Mouse (Mus musculus) liver, adult 2 months (tissue): ENCODE measurements around the gene Nrbp1. TPM values are rescaled to one million over a fixed set of nuclear protein-coding genes. Genes with fewer than 3 reads are reported as not detected.

Experiments
- DNase-seq: peaks from one replicate; pipeline ENCODE4 v3.0.0-alpha.2; 2011; ENCODE audit warnings: low read depth, low spot score; ENCODE audit errors: extremely low read depth
- H3K27ac ChIP-seq: fragments of 200-500 bp; replicated peaks from 2 replicates; pipeline ENCODE4 v1.5.1; 2012; ENCODE audit warnings: low read depth, mild to moderate bottlenecking, control low read depth, inconsistent platforms, low read length; ENCODE audit not compliant: insufficient read depth
- H3K27me3 ChIP-seq: fragments of 200-500 bp; 2 replicates; pipeline ENCODE4 v1.6.1; 2012; ENCODE audit warnings: mild to moderate bottlenecking, moderate library complexity, low read length, inconsistent platforms; ENCODE audit not compliant: control insufficient read depth, insufficient read depth
- H3K36me3 ChIP-seq: fragments of 200-500 bp; 2 replicates; pipeline ENCODE4 v1.6.1; 2012; ENCODE audit warnings: low read length, inconsistent platforms; ENCODE audit not compliant: control insufficient read depth, insufficient read depth
- H3K4me1 ChIP-seq: fragments of 200-500 bp; 2 replicates; pipeline ENCODE4 v1.6.1; 2011; ENCODE audit warnings: low read length; ENCODE audit not compliant: control insufficient read depth, insufficient read depth
- H3K4me3 ChIP-seq: fragments of 200-500 bp; 2 replicates; pipeline ENCODE4 v1.5.1; 2011; ENCODE audit warnings: low read depth, mild to moderate bottlenecking, control low read depth, low read length, moderate library complexity; ENCODE audit not compliant: insufficient read depth
- H3K79me2 ChIP-seq: fragments of 200-500 bp; 2 replicates; pipeline ENCODE4 v1.6.1; 2012; ENCODE audit warnings: inconsistent platforms, mild to moderate bottlenecking, low read length, moderate library complexity; ENCODE audit not compliant: control insufficient read depth, insufficient read depth
- H3K9ac ChIP-seq: fragments of 200-500 bp; 2 replicates; pipeline ENCODE4 v1.6.1; 2012; ENCODE audit warnings: low read depth, mild to moderate bottlenecking, control low read depth, inconsistent platforms, low read length
- CTCF ChIP-seq: fragments of 200-500 bp; IDR thresholded peaks from 2 replicates; pipeline ENCODE4 v1.5.1; 2011; ENCODE audit warnings: low read depth, low read length, control low read depth
- POLR2A ChIP-seq: fragments of 200-500 bp; IDR thresholded peaks from 2 replicates; pipeline ENCODE4 v1.6.1; 2011; ENCODE audit warnings: low read length, control low read depth; ENCODE audit not compliant: insufficient read depth; ENCODE audit errors: extremely low read depth
- WGBS: fragments of 180-500 bp; shearing (Covaris S2); methylation state at CpG from one replicate; pipeline ENCODE4 v1.1.7; 2018; 5-methylcytosine and 5-hydroxymethylcytosine counted together
- polyA plus RNA-seq: library from polyadenylated mRNA; depleted of rRNA; stranded (reverse); fragments of >200 nt; gene quantifications from 2 replicates; pipeline ENCODE4 v1.2.3, GENCODE M21; 2012
- total RNA-seq: library from RNA; depleted of rRNA; stranded (reverse); fragments of >200 nt; gene quantifications from 2 replicates; pipeline ENCODE4 v1.2.3, GENCODE M21; 2014

Gene Nrbp1
- total and polyA plus RNA-seq, 2 experiments = 51.5 to 112 TPM

DNA sequence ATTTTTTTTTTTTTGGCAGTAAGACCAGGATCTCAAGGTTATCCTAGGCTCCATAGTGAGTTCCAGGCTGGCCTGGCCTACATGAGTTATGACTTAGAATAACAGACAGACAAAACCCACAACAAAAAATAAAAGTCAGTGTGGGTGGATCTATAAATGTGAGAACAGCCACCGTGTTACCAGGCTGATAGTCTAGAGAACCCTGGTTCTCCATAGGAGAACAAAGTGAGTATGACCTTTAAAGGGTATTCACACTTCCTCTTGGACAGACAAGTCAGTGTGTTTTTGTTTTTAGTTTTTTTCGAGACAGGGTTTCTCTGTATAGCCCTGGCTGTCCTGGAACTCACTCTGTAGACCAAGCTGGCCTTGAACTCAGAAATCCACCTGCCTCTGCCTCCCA lies 15.3 kb downstream of the Nrbp1 start:
- Histone ChIP-seq H3K4me3 (no peak overlapping the region), H3K9ac (no peak overlapping the region), H3K4me1 (peaks cover 2% of the 10 kb centered on the region), H3K36me3 (peaks cover 1% of the 10 kb centered on the region; the same call in 1 of the 2 replicates), H3K79me2 (no peaks in the 10 kb centered on the region), H3K27ac (no peak overlapping the region), H3K27me3 (no peaks in the 10 kb centered on the region)
- TF ChIP-seq POLR2A (no peak), CTCF (no peak)
- WGBS = 68% methylated on average over 2 of the region's 2 CpGs
- DNase-seq = no peak

DNA sequence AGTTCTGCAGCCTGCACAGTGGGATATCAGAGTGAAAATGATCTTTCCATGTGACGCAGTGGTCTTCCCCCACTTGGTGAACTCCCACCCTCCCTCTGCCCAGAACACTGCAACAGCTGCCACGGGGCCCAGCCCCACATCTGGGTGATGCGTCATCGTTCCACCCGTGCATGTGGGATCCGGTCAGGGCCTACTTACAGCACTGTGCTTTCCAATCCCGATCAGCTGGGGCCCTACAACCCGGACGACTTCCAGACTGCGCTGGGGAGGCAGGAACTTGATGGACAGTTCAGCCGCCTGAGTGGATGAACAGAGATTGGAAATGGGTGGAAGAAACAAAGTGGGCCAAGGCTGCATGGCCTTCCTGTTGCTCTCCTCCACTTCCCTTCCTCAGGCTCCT lies 17.0 kb downstream of the Nrbp1 start:
- H3K36me3 ChIP-seq = peaks cover under 1% of the 10 kb centered on the region; the same call in 1 of the 2 replicates
- WGBS = 85% methylated on average over 11 of the region's 11 CpGs
- TF ChIP-seq CTCF (no peak), POLR2A (no peak)

DNA sequence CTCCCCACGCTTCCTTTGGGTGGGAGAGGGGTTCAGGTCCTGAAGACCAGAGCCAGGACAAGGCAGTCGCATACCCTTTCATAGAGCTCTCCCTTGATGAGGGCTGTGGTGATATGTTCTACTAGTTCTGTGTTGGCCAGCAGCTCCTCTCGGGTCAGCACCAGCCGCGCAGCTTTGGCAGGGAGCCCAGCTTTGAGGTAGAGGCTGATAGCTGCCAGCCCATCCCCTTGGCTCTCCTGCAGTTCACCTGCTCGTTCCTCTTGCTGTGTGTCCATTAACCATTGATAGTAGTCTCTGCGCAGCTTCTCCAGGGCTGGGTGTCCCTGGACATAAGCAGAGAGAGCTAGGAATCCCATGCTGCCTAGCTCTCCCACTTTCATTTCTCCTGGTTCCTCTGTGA lies 25.4 kb downstream of the Nrbp1 start:
- H3K4me1 ChIP-seq = no peaks in the 10 kb centered on the region
- no peak overlapping the region for H3K9ac ChIP-seq
- H3K27me3 ChIP-seq = no peaks in the 10 kb centered on the region
- no peaks in the 10 kb centered on the region for H3K79me2 ChIP-seq
- no peak for TF ChIP-seq POLR2A
- TF ChIP-seq CTCF = no peak
- H3K36me3 ChIP-seq = peaks cover 9% of the 10 kb centered on the region
- WGBS = 60% methylated on average over 7 of the region's 7 CpGs
- no peak overlapping the region for H3K4me3 ChIP-seq
- no peak overlapping the region for H3K27ac ChIP-seq
- DNase-seq = no peak

More for the DNA sequence above, 17.0 kb downstream of the Nrbp1 start:
- DNase-seq = no peak
- Histone ChIP-seq H3K27me3 (no peaks in the 10 kb centered on the region), H3K9ac (no peak overlapping the region), H3K27ac (no peak overlapping the region), H3K4me1 (peaks cover 2% of the 10 kb centered on the region), H3K79me2 (no peaks in the 10 kb centered on the region), H3K4me3 (no peak overlapping the region)

DNA sequence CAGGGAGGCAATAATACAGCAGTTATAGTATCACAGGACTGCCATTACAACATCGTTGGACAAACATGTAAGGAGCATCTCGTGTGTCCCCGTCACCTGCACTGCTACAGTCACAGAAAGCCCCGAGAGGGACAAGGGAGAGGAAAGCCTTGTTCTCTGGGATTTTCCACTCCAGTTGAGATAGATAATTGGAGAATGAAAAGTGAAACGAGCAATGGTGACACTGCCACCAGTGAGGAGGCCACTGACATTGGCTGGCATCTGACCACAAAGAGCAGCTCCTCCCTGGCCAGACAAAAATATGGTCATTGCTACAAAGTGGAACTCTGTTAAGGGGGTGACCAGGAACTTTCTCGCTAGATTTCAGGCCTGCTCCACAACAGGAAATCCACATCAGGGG lies 27.0 kb downstream of the Nrbp1 start:
- no peak for DNase-seq
- no peak overlapping the region for H3K9ac ChIP-seq
- H3K36me3 ChIP-seq = peaks cover 8% of the 10 kb centered on the region
- no peaks in the 10 kb centered on the region for H3K27me3 ChIP-seq
- H3K79me2 ChIP-seq = no peaks in the 10 kb centered on the region
- TF ChIP-seq POLR2A (no peak), CTCF (no peak)
- 67% methylated on average over 6 of the region's 6 CpGs for WGBS
- H3K27ac ChIP-seq = no peak overlapping the region
- no peaks in the 10 kb centered on the region for H3K4me1 ChIP-seq
- H3K4me3 ChIP-seq = no peak overlapping the region

- no peak overlapping the region for H3K9ac ChIP-seq
- TF ChIP-seq POLR2A (no peak), CTCF (no peak)
Measured at GRCm38 (mm10) chr5:31273018-31273417, 32.4 kb downstream of the Nrbp1 start.

GRCm38 (mm10) chr5:31279245-31279988 lies 38.8 kb downstream of the Nrbp1 start:
- Histone ChIP-seq H3K9ac (no peak overlapping the region), H3K27me3 (no peaks in the 10 kb centered on the region), H3K27ac (no peak overlapping the region), H3K36me3 (peaks cover 27% of the 10 kb centered on the region; the same call in 1 of the 2 replicates), H3K4me3 (no peak overlapping the region), H3K4me1 (no peaks in the 10 kb centered on the region), H3K79me2 (no peaks in the 10 kb centered on the region)
- WGBS = 88% methylated on average over 20 of the region's 20 CpGs
- no peak for DNase-seq
- TF ChIP-seq POLR2A (no peak), CTCF (no peak)

More at GRCm38 (mm10) chr5:31273018-31273417, 32.4 kb downstream of the Nrbp1 start:
- Histone ChIP-seq H3K27ac (no peak overlapping the region), H3K4me1 (no peaks in the 10 kb centered on the region), H3K36me3 (peaks cover 14% of the 10 kb centered on the region; the same call in 1 of the 2 replicates), H3K27me3 (no peaks in the 10 kb centered on the region), H3K4me3 (no peak overlapping the region), H3K79me2 (no peaks in the 10 kb centered on the region)
- no peak for DNase-seq
- WGBS = 92% methylated on average over 6 of the region's 6 CpGs
